Mouse (Mus musculus) thymus, postnatal 10 days (tissue): ENCODE results near the gene Tln1.
"Not testable (repeated sequence)": the region's sequence is repeated elsewhere in the genome, so short reads cannot be mapped to it uniquely, and the experiment has no call there.

Source experiments
- DNase-seq, 2 experiments: peaks; one replicate each; pipeline ENCODE4 v3.0.0; 2021; ENCODE audit warnings: low spot score in 2 of 2

Tln1 gene

DNA sequence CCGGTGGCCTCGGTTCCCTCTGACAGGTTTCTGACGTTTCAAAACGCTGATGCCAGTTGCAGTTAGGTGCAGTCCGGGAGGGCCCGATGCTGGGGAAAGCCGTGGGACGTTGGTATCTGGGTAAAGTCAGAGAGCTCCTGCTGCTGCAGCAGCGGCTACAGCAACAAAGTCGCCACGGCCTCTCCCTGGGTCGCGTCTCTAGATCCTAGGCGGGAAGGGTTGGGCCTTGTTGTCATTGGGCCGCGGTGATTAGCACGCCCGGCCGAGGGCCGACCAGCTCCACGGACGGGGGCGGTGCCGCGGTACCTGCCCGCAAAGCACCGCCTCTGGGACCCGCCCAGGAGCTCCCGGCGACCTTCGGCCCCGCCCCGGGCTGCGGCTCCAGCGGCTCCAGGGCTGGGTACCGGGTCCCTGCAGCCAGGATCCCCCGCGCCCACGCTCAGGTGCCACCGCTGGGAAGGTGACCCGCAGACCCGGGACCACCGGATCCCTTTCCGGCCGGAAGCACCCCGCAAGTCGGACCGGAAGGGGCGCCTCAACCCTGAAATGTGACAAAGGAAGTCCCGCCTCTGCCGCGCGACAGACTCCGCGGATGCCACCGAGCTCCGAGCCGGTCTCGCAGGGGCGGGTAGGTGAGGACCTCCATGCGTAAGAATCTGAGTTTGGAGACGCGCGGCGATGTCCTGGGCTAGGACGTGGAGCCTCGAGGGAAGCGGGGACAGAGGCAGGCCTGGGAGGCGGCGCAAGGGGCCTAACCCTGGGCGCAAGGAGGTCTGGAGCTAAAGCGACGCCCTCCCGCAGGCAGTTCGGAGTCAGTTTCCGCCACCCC is 16.1 kb upstream of the Tln1 start, which contains the start of the genes Rgp1 and Gba2:
Gene Rgp1 (plus strand): TSS at position 340 of the 829 bp plus-strand sequence.
Gene Gba2 (minus strand): TSS at position 498 of the 829 bp plus-strand sequence.
- peak; percentile 75 to 83 for DNase-seq

GRCm38 (mm10) chr4:43577237-43577881 is 14.9 kb upstream of the Tln1 start:
- no peak for DNase-seq

- DNase-seq, result no peak
Observed at GRCm38 (mm10) chr4:43575356-43575755, 12.9 kb upstream of the Tln1 start.

DNA sequence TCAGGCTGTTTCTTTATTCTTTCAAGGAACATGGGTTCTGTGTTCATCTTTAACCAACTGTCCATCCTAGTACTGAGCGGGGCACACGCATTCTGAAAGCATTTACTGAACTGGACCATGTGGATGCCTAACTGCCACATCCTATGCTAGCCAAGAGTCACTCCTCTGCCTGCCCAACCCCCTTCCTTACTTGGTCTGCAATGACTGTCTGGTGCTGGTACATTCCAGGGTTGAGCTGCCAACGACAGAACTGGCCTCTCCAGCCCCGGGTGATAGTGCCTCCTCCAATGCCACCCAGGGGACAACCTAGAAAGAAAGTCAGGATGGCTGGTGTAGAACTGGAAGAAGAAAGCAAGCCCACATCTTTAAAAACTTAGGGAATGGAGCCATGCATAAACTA is 11.1 kb upstream of the Tln1 start:
- DNase-seq, result no peak

DNA sequence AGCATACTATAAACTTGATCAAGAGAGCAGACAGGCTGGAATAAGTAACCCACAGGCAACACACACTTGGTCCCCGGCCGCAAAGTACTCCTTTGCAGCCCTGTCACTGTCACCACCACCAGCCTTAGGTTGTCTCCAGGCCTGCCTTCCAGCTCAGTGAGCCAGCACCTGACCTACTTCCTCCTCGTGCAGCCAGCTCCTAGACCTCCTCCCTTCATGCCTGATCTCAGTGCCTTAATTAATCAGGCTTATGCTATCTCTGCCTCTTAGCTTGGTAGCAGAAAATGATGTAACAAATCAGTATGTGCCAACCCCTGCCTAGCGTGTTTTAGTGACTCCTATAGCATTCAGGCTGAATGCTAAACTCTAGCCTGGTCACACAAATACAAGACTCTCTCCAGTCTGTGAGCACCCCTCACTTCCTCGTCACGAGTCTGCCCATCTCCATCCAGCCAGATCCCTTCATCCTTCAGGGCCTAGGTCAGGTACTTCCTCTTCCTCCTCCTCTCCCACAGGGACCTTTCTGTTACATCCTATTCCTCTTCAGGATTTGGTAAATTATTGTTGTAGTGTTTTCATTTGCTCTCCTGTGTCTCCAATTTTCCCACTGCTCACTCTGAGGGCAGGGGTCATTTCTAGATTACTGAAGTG is 9.0 kb upstream of the Tln1 start:
- no peak for DNase-seq

DNA sequence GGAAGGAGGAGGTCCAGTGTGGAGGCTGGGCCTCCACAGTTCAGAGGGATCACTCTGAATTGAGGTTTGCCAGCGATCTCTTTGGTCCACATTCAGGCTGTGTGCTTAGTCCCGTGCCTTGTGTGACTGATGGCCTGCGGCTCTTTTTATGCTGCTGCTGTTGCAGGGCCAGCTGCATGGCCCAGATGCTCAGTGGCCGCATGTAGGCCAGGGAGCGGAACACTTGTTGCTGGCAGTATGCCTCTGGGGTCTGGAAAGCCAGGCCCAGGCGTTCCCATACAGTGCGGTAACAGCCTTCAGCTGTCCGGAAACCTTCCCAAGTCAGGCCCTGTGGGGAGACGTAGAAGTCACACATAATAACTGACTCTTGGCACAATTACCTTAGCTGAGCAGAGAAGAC is 4.6 kb upstream of the Tln1 start:
- no peak for DNase-seq

GRCm38 (mm10) chr4:43564231-43564630 is 1.7 kb upstream of the Tln1 start:
- DNase-seq, result no peak

DNA sequence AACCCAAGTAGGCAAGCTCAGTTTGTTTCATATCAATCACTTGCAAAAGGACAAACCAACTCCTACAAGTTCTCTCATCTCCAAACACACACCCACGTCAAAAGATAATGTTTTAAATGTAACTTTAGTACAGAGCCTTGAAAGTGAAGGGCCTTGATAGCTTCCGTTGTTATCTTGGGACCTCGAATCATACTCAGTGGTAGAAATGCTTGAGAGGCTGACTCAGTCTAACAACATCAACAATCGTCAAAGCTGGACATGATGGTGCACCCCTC is 1.0 kb upstream of the Tln1 start:
- DNase-seq, result no peak

DNA sequence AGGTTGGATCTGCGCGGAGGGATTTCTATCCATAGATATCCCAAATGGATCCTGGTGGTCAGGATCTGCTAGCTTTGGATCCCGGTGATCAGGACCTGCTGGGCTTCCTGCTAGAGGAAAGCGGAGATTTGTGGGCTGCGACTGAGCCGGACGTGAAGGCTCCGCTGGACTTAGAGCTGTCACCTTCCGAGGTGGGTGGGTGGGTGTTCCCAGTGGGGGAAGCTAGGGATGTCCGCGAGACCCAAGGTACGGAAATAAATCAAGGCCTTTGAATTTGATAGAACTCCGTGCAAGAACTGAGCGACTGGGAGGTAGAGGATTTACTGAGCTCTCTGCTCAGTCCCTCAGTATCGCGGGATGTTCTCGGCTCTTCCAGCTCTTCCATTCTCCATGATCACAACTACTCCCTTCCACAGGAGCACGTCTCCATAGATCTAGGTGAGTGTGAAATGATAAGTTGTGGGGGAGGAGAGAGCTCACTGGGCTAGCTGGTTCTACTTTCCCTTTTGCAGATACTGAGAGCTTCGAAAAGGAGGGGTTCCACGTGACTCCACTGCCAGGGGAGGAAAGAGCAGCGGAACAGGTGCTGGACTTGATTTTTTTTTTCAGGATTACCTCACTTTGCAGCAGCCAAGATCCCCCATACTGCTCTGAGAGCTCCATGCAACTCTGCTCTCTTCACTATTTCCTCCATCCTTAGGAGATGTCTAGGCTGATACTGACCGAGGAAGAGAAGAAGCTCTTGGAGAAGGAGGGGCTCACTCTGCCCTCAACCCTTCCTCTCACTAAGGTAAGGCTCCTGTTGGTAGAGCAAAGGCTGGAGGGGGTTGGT is 494 bp upstream of the Tln1 start:
- no peak for DNase-seq

DNA sequence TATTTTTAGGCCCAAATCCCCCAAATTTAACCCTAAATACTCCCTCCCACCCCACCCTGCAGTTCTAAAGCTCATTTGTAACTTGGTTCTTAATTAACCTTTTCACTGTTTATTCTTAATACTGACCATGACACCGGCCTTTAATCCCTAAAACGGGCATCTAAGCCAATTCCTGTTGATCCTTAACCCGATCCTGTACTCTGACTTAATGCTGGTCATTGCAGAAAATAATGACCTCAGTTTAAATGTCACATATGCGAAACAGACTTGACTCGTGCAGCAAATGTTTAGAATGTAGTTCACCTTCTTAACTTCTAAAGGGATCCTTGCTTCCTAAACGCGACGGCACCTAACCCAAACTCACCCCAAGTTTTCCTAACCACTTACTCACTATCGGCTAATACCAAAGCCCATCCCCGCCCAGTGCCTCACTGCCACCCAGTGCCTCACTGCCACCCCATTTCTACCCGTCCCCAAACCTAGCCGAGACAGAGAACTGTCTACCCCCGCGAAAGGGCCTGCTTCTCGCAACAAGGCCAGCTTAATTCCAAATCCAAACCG is 975 bp downstream of the Tln1 start:
- DNase-seq, result no peak

- DNase-seq, result peak in 1 of 2 experiments; percentile 22
Observed at GRCm38 (mm10) chr4:43560976-43561375, 1.5 kb downstream of the Tln1 start.

GRCm38 (mm10) chr4:43560243-43560611 is 2.3 kb downstream of the Tln1 start:
- no peak for DNase-seq

DNA sequence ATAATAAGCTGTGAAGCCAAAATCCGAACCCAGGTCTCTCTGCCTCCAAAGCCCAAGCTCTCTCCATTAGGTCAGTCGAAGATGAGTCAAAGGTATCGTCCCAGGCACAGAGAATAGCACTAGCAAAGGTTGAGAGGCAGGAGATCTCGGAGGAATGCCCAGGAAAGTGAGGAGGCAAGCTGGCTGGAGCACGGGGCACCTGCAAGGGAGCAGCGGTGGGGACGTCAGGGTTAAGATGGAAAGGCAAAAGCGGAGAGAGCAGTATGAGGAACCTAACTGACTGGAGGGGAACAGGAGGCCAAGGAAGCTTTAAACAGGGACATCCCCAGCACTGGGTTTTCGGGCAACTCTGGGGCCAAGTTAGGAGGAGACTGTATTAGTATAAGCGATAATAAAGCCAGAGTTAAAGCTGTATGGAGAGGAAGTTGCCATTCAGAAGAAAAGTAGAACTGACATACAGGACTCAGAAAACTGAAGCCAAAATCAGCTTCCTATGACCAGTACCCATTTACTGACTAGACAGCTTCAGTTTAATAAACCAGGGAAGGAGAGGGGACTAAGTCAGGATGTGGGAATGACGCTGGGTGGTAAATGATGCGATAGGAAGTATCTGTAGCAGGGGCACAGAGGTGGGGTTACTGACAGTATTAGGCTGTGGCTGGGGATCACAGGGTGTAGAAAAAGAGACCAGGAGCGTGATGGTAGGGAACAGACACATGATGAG is 2.8 kb downstream of the Tln1 start:
- no peak for DNase-seq

GRCm38 (mm10) chr4:43558631-43559356 is 3.7 kb downstream of the Tln1 start:
- DNase-seq, result peak; percentile 47 to 54

GRCm38 (mm10) chr4:43558028-43558630 is 4.4 kb downstream of the Tln1 start:
- DNase-seq, result no peak

- no peak for DNase-seq
Observed at GRCm38 (mm10) chr4:43555926-43556325, 6.6 kb downstream of the Tln1 start.

- no peak for DNase-seq
Observed at GRCm38 (mm10) chr4:43553891-43554290, 8.6 kb downstream of the Tln1 start.

DNA sequence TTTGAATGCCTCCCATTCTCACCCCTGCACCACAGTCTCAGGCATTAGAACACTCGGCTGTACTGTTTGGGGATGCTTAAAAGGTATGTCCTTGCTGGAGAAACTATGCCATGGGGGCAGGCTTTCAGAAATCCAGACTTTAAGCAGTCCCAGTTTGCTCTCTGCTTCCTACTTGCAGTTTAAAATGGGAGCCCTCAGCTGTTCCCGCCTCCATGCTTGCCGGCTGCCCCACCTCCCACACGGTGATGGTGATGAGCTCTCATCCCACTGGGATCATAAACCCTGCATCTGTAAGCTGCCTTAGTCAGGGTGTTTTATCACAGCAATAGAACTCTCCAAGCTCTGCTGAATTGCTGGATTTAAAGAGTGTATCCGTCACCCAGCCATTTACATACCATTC is 10.1 kb downstream of the Tln1 start:
- no peak for DNase-seq

DNA sequence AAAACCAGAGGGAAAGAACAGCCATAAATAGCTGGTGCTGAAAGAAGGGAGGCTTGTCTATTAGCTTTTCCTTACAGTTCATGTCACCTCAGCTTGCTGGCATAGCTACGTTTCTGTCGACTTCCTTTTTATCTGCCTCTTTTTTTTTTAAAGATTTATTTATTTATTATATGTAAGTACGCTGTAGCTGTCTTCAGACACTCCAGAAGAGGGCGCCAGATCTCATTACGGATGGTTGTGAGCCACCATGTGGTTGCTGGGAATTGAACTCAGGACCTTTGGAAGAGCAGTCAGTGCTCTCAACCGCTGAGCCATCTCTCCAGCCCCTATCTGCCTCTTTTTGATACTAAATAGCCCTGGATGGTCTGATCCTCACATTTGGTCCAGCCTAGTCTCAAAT is 10.6 kb downstream of the Tln1 start:
- not testable (repeated sequence) for DNase-seq

DNA sequence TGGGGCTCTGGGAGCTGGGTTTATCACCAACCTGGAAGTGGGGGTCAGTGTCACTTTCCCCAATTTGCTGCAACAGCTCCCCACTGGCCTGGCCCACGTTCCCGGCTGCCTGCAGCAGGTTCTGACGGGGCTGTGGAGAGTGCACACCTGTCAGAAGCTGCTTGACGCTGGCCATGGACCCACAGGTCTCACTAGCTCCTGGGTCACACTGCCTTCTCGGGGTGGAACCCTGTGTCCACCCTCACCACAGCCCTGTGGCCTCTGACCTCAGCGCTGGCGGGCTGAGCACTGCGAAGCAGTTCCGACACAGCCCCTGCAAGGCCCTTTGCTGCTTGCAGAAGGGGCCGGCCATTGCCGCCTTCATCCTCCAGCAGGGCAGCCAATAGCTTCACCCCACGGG is 13.4 kb downstream of the Tln1 start:
- DNase-seq, result no peak
